Mouse (Mus musculus): Measurements from ENCODE around the gene Pacs2. TPM values are rescaled to one million over a fixed set of nuclear protein-coding genes. Genes with fewer than 3 reads are reported as not detected.
A peak's percentile ranks its signal among the peaks of the same experiment; 100 is the strongest.

Gene Pacs2
- total RNA-seq, 1 experiment, result 17.2 TPM

DNA sequence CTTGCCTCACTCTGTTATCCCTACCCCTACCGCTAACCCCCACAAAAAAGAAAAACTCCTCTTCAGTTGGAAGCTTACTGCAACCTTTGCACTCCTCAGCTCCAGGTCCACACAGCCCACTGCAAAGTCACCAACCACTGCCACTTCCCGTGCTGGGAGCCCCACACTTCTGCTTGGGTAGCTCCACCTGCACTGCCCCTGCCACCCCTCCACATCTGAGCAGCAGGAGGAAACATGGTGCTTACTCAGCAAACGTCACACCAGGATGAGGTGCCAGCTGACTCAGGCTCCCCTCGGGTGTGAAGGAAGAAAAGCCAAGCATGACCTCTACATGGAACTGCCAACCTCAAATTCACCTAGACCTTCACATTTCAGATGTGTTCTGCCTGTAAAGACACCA is 20.2 kb upstream of the Pacs2 start:
- H3K4me3 ChIP-seq (ENCODE audit: insufficient read depth in 1 of 2, low read depth in 1 of 2, low read length in 2 of 2, poor library complexity in 1 of 2, severe bottlenecking in 1 of 2), result no peak overlapping the region
- no peaks in the 10 kb centered on the region for H3K9me3 ChIP-seq (ENCODE audit: control insufficient read depth, insufficient read depth, low read depth, low read length)
- DNase-seq (ENCODE audit: low read depth, low spot score), result no peak
- in situ Hi-C loops (cut with MboI; ENCODE audit: low sequenced_read_pairs in 2 of 2, unreplicated experiment in 2 of 2), result no loop called here
- no peak overlapping the region for H3K27ac ChIP-seq (ENCODE audit: insufficient read depth, low read depth, low read length, poor library complexity, severe bottlenecking)
- H3K36me3 ChIP-seq (ENCODE audit: control insufficient read depth, insufficient read depth, low read length, poor library complexity, severe bottlenecking), result peaks cover 7% of the 10 kb centered on the region; the same call in 1 of the 2 replicates
- peaks cover 0 to 3% of the 10 kb centered on the region in 2 experiments; a peak in 1 of 4 replicates for H3K4me1 ChIP-seq (ENCODE audit: control insufficient read depth in 2 of 2, insufficient read depth in 2 of 2, low read length in 2 of 2, poor library complexity in 1 of 2)
- no peak overlapping the region for H3K9ac ChIP-seq (ENCODE audit: insufficient read depth, low read depth, low read length, poor library complexity, severe bottlenecking)
- no peak for TF ChIP-seq MAFK (IDR thresholded peaks at IDR 0.05; ENCODE audit: insufficient read depth, low read depth, low read length)
- no peak for TF ChIP-seq HCFC1 (IDR thresholded peaks at IDR 0.05; ENCODE audit: borderline replicate concordance, insufficient read depth, low read length)
- TF ChIP-seq ZC3H11A (IDR thresholded peaks at IDR 0.05; ENCODE audit: borderline replicate concordance, low read depth, low read length), result no peak
- TF ChIP-seq ZNF384 (IDR thresholded peaks at IDR 0.05; ENCODE audit: low read depth, low read length), result no peak
- TF ChIP-seq CHD2 (IDR thresholded peaks at IDR 0.05; ENCODE audit: low read depth, low read length), result no peak

GRCm38 (mm10) chr12:112999569-113000293 is 14.6 kb upstream of the Pacs2 start:
- no peak for DNase-seq (ENCODE audit: low read depth, low spot score)
- TF ChIP-seq MAFK (IDR thresholded peaks at IDR 0.05; ENCODE audit: insufficient read depth, low read depth, low read length) (no peak), ZC3H11A (IDR thresholded peaks at IDR 0.05; ENCODE audit: borderline replicate concordance, low read depth, low read length) (no peak), CHD2 (IDR thresholded peaks at IDR 0.05; ENCODE audit: low read depth, low read length) (no peak), HCFC1 (IDR thresholded peaks at IDR 0.05; ENCODE audit: borderline replicate concordance, insufficient read depth, low read length) (no peak), ZNF384 (IDR thresholded peaks at IDR 0.05; ENCODE audit: low read depth, low read length) (no peak)
- Histone ChIP-seq H3K4me3 (ENCODE audit: insufficient read depth in 1 of 2, low read depth in 1 of 2, low read length in 2 of 2, poor library complexity in 1 of 2, severe bottlenecking in 1 of 2) (peak overlapping the region; percentile 71 to 97), H3K4me1 (ENCODE audit: control insufficient read depth in 2 of 2, insufficient read depth in 2 of 2, low read length in 2 of 2, poor library complexity in 1 of 2) (peaks cover 4 to 7% of the 10 kb centered on the region in 2 experiments; a peak in 2 of 4 replicates), H3K27ac (ENCODE audit: insufficient read depth, low read depth, low read length, poor library complexity, severe bottlenecking) (peak overlapping the region; percentile 73; the same call in 1 of the 2 replicates), H3K36me3 (ENCODE audit: control insufficient read depth, insufficient read depth, low read length, poor library complexity, severe bottlenecking) (peaks cover 3% of the 10 kb centered on the region; the same call in 1 of the 2 replicates), H3K9ac (ENCODE audit: insufficient read depth, low read depth, low read length, poor library complexity, severe bottlenecking) (peak overlapping the region; percentile 97), H3K9me3 (ENCODE audit: control insufficient read depth, insufficient read depth, low read depth, low read length) (no peaks in the 10 kb centered on the region)
- in situ Hi-C loops (cut with MboI; ENCODE audit: low sequenced_read_pairs in 2 of 2, unreplicated experiment in 2 of 2), result no loop called here

DNA sequence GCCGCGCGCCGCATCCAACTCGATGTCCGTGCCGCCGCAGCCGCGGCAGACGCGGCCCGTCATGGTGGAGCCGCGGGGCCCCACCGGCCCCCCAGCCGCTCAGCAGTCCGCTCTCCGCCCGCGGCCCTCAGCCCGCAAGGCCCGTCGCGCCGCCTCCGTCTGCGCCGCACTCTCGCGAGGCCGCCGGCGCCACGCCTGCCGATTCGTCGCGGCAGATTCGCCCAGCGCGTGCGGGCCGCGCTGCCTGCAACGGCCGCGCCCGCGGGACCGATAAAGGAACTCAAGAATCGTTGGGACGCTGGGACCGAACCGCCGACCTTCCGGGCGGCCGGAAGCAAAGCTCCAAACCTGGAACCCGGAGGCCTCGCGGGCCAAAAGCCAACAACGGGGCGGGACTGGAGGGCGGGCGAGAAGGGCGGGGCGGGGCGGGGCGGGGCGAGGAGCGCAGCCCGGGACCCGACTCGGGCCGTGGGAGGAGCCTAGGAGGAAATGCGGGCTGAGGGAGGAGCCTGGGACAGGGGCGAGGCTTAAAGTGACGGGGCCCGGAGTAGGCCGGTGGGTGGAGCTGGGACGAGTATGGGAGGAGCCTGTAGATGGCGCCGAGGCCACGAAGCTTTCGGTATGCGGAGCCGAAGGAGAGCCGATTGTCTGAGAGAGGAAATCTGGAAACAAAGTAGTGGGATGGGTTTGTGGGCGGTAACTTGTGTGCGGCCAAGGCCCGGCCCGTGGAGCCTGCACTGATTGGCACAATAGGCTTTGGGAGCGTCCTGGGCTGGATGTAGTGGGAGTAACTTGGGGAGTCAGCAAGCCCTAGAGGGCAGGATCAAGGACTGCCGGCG is 13.8 kb upstream of the Pacs2 start, which contains the start of gene Brf1:
TSS of gene Brf1 (minus strand) at position 411 of the 839 bp plus-strand sequence.
- no peaks in the 10 kb centered on the region for H3K9me3 ChIP-seq (ENCODE audit: control insufficient read depth, insufficient read depth, low read depth, low read length)
- H3K36me3 ChIP-seq (ENCODE audit: control insufficient read depth, insufficient read depth, low read length, poor library complexity, severe bottlenecking), result peaks cover 3% of the 10 kb centered on the region; the same call in 1 of the 2 replicates
- H3K27ac ChIP-seq (ENCODE audit: insufficient read depth, low read depth, low read length, poor library complexity, severe bottlenecking), result peak within 1 kb of the TSS; percentile 73
- in situ Hi-C loops (cut with MboI; ENCODE audit: low sequenced_read_pairs in 2 of 2, unreplicated experiment in 2 of 2), result no loop called here
- H3K9ac ChIP-seq (ENCODE audit: insufficient read depth, low read depth, low read length, poor library complexity, severe bottlenecking), result peak within 1 kb of the TSS; percentile 97
- H3K4me3 ChIP-seq (ENCODE audit: insufficient read depth in 1 of 2, low read depth in 1 of 2, low read length in 2 of 2, poor library complexity in 1 of 2, severe bottlenecking in 1 of 2), result peak within 1 kb of the TSS; percentile 71 to 97
- H3K4me1 ChIP-seq (ENCODE audit: control insufficient read depth in 2 of 2, insufficient read depth in 2 of 2, low read length in 2 of 2, poor library complexity in 1 of 2), result peaks cover 4 to 7% of the 10 kb centered on the region in 2 experiments; a peak in 2 of 4 replicates
- DNase-seq (ENCODE audit: low read depth, low spot score), result peak; percentile 97
- TF ChIP-seq HCFC1 (IDR thresholded peaks at IDR 0.05; ENCODE audit: borderline replicate concordance, insufficient read depth, low read length) (0 out of 2 replicates have a peak, but pooled peaks have one; percentile 67), MAFK (IDR thresholded peaks at IDR 0.05; ENCODE audit: insufficient read depth, low read depth, low read length) (no peak), ZC3H11A (IDR thresholded peaks at IDR 0.05; ENCODE audit: borderline replicate concordance, low read depth, low read length) (peak; percentile 91), CHD2 (IDR thresholded peaks at IDR 0.05; ENCODE audit: low read depth, low read length) (peak; percentile 92), ZNF384 (IDR thresholded peaks at IDR 0.05; ENCODE audit: low read depth, low read length) (no peak)

DNA sequence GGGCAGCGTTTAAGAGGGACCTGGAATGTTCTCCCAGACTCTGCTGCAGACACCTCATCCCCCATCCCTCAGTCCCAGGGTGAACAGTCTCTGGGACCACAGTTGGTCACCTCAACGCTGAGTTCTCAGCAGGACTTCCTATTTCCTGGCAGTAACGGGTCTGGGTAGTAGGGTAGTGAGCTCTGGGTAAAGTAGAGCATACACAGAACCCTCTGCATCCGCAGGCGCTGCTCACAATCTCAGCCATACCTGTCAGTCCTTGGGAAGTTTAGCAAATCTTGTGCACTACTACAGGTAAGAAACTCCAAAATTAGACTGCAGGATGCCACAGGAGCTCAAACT is 13.2 kb upstream of the Pacs2 start:
- in situ Hi-C loops (cut with MboI; ENCODE audit: low sequenced_read_pairs in 2 of 2, unreplicated experiment in 2 of 2), result no loop called here
- no peak for DNase-seq (ENCODE audit: low read depth, low spot score)
- TF ChIP-seq MAFK (IDR thresholded peaks at IDR 0.05; ENCODE audit: insufficient read depth, low read depth, low read length), result no peak
- no peak for TF ChIP-seq ZNF384 (IDR thresholded peaks at IDR 0.05; ENCODE audit: low read depth, low read length)
- no peak for TF ChIP-seq ZC3H11A (IDR thresholded peaks at IDR 0.05; ENCODE audit: borderline replicate concordance, low read depth, low read length)
- no peak for TF ChIP-seq CHD2 (IDR thresholded peaks at IDR 0.05; ENCODE audit: low read depth, low read length)
- no peak for TF ChIP-seq HCFC1 (IDR thresholded peaks at IDR 0.05; ENCODE audit: borderline replicate concordance, insufficient read depth, low read length)

More for the DNA sequence above, 13.2 kb upstream of the Pacs2 start:
- Histone ChIP-seq H3K4me3 (ENCODE audit: insufficient read depth in 1 of 2, low read depth in 1 of 2, low read length in 2 of 2, poor library complexity in 1 of 2, severe bottlenecking in 1 of 2) (peak overlapping the region; percentile 67 to 69), H3K4me1 (ENCODE audit: control insufficient read depth in 2 of 2, insufficient read depth in 2 of 2, low read length in 2 of 2, poor library complexity in 1 of 2) (peaks cover 4 to 7% of the 10 kb centered on the region in 2 experiments; a peak in 2 of 4 replicates), H3K9ac (ENCODE audit: insufficient read depth, low read depth, low read length, poor library complexity, severe bottlenecking) (peak overlapping the region; percentile 77), H3K36me3 (ENCODE audit: control insufficient read depth, insufficient read depth, low read length, poor library complexity, severe bottlenecking) (peaks cover 3% of the 10 kb centered on the region; the same call in 1 of the 2 replicates), H3K9me3 (ENCODE audit: control insufficient read depth, insufficient read depth, low read depth, low read length) (no peaks in the 10 kb centered on the region), H3K27ac (ENCODE audit: insufficient read depth, low read depth, low read length, poor library complexity, severe bottlenecking) (peak overlapping the region; percentile 63; the same call in 1 of the 2 replicates)
